Mouse (Mus musculus) heart, postnatal 0 days (tissue): ENCODE results near the gene Tpo.

Source experiments
- CTCF ChIP-seq: IDR thresholded peaks from 2 replicates; pipeline ENCODE4 v1.5.1; 2016; ENCODE audit warnings: antibody characterized with exemption, control low read depth, low read depth
- EP300 ChIP-seq: IDR thresholded peaks from 2 replicates; pipeline ENCODE4 v1.6.1; 2016; ENCODE audit warnings: antibody characterized with exemption, low read depth

- TF ChIP-seq CTCF (no peak), EP300 (no peak)
These were observed 20.2 kb downstream of the Tpo start for GRCm38 (mm10) chr12:30112271-30112670.
